Mouse (Mus musculus) ovary, postnatal 14 days (tissue): Measurements from ENCODE around the gene Susd1.

Experiments used
- DNase-seq: peaks from one replicate; pipeline ENCODE4 v3.0.0; 2022; ENCODE audit warnings: low spot score

Gene Susd1

GRCm38 (mm10) chr4:59434039-59434438 is 4.4 kb downstream of the Susd1 start:
- DNase-seq = no peak

DNA sequence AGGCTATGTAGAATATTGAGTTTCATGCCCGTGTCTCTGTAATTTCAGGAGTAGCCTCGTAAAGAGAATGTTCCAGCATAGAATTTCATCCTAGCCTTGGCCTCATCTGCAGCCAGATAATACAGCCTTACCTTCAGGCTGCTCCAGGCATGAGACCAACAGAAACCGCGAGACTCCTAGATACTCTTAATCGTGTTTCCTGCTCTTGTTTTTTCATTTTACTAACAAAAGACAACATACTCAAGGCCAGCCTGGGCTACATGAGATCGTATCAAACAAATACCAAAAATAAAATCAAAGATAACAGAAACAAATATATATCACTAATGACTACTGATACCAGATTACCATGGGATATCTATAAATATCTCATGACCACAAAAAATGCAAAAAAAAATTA is 9.3 kb downstream of the Susd1 start:
- no peak for DNase-seq

DNA sequence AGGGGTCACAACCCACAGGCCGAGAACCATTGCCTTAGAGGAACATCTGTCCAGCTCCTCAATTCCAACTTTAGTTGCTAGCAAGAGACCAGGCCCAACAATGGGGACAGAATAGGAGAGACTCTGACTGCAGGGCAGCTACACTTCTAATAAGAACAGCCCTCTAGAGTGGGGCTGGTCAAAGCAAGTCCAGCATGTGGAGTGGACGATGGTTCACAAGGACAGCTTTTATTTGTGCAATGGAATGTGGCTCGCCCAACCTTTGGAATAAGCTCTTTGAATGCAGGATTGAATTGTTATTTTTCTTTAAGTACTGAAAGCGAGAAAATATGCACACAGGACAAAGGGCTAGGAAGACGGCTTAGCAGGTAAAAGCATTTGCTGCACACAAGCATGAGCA is 12.0 kb downstream of the Susd1 start:
- no peak for DNase-seq

GRCm38 (mm10) chr4:59422808-59423207 is 15.6 kb downstream of the Susd1 start:
- DNase-seq = no peak

DNA sequence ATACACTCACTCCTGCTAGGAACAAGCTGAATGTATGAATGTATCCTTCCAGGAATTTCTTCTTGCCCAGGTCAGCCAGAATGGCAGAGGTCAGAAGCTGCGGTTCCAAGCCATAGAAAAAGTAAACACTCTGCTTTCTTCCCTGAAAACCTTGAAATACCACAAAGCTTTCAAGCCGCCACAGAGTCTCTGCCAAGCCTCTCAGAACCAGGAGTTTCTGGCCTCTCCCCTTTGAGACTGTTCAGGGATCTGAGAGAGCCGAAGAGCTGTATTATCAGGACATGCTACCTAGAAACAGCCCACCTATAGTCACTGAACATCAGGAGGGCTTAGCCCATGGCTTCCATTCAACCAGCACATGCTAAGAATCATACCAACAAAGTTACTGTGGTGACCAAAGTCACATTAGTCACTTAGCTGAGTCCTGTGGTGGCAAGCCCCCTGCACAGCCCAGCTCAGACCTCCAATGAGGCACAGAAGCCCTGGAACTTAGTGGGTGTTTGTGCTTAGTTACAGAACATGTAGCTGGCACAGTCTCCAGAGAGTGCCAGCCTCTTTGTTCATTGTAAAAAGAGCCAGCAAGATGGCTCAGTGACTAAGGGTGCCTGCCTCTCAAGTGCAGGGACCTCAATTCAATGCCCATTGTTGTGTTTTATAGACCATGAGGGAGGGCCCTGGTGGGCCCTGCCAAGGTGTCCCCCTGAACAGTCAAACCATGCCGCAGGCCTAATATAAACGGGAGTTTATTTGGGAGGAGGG is 16.2 kb downstream of the Susd1 start:
- no peak for DNase-seq

GRCm38 (mm10) chr4:59421369-59421746 is 17.1 kb downstream of the Susd1 start:
- DNase-seq = no peak

GRCm38 (mm10) chr4:59420695-59421368 is 17.6 kb downstream of the Susd1 start:
- DNase-seq = no peak

GRCm38 (mm10) chr4:59419211-59419610 is 19.2 kb downstream of the Susd1 start:
- DNase-seq = no peak

DNA sequence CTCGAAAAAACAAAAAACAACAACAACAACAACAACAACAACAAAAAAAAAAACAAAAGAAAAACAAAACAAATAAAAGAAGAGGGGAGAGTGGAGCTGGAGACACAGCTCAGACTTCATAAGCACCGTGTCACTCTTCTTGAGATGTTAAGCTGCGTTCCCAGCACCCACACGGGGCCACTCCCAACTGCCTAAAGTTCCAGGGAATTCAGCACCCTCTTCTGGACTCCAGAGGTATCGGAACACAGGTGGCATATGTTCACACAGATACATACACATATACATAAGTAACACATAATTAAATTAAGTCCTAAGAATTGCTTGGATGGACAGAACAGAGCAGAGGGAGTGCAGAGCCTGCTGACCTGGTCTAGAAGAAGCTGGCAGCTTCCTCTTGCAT is 25.0 kb downstream of the Susd1 start:
- no peak for DNase-seq

DNA sequence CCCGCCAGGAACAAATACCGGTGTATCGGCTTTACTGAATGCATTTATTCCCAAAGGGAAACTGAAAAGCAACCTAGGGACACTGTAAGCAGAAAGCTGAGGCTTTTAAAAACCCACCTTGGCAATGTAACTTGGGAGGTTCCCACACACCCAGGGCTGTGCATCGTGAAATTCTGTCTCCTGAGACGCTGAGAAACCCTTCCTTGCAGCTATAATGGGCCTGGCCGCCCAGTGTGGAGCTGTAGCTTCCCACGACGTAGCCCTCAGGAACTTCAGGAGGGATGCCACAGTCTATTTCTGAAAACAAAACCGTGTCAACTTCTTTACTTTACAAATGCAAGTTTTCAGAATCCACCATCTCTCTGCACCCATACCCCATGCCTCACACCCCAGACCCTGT is 27.3 kb downstream of the Susd1 start:
- no peak for DNase-seq

- no peak for DNase-seq
Measured at GRCm38 (mm10) chr4:59407766-59408165, 30.7 kb downstream of the Susd1 start.

DNA sequence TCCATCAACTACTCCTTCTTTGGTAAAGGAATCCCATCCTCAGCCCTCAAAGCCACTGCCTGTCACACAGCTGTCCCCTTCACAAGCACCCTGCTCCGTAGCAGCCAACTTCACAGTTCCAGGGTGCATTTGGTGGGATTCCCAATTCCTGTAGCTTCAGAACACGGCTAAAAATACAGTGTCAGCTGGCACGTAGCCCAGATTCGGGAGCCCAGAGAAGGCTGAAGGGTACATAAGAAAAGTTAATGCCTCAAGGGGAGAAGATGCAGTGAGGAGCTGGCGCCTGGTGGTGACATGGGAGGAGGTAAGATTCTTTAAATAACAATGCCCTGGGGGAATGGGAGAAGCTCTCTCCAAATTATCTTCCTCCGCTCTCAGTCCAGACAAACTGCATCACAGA is 34.1 kb downstream of the Susd1 start:
- no peak for DNase-seq

GRCm38 (mm10) chr4:59400931-59401330 is 37.5 kb downstream of the Susd1 start:
- no peak for DNase-seq

- no peak for DNase-seq
Measured at GRCm38 (mm10) chr4:59399343-59399742, 39.1 kb downstream of the Susd1 start.

- no peak for DNase-seq
Measured at GRCm38 (mm10) chr4:59395528-59395927, 42.9 kb downstream of the Susd1 start.

DNA sequence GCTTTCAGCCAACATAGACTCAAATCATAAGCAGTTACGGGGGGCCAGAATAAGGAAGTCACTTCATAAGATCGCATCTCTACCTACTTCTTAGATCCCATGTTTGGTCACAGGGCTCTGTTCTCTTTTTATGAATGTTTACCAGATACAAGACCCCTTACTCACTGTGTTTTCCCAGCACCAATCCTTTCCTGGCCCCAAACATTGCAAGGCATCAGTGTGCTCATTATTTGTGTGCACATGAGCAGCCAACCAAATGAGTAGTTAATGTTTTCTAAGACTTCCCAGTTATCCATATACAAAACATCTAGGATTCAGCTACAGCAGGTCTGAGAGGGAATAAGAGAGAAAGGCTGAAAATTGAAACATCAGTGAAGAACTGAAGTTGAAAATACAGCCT is 44.3 kb downstream of the Susd1 start:
- no peak for DNase-seq

DNA sequence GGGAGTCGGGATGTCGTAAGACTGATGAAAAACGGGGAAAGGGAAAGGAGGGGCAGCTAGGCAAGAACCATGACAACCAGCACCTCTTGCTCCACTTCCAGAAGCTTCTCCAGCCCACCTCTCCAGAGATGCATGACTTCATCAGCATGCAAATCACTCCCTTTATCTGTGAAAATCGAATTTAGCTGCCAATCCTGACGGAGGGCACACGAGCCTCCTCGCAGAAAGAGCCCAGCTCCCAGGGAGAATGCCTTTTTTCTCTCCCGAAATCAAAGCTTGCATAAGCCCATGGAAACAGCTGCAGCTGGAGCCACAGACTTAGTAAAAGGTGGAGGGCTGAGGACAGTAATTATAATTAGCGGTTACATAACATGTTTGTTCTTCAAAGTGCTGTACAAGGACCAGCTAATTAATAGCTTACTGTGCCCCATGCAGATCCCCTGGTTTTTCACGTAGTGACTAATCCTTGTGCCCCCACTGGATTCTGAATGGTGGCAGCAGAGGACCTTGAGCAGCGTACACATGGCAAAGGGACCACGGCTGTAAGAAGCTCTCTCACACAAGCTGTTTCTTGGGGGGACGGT is 49.9 kb downstream of the Susd1 start:
- DNase-seq = no peak

GRCm38 (mm10) chr4:59387387-59388210 is 50.8 kb downstream of the Susd1 start:
- no peak for DNase-seq

DNA sequence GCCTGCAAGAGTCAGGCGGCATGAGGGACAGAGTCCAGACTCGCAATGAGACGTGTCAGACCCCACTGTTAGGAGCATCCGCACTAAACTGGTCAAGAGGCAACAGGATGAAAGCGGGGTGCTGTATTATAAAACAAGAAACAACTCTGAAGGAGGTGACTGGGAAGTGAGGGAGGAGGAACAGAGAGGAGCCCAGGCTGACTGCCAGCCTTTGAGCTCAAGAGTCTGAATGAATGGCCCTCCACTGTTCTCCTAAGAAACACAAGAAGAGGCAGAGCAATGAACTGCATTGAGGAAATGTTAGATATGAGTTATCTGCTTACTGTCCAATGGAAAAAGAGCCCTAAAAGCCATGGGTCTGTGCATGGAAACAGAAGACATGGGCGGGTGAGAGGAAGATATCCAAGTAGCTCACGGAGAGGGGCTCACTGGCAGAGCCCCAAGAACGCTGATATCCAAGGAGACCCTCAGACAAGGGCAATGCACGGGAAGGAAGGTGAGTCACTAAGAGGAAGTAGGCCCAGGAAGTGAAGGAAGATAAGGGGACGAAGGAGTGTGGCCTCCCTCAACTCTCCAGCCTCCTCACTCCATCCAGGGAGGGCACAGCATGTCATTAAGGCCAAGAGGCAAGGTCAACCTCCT is 53.1 kb downstream of the Susd1 start:
- DNase-seq = no peak

DNA sequence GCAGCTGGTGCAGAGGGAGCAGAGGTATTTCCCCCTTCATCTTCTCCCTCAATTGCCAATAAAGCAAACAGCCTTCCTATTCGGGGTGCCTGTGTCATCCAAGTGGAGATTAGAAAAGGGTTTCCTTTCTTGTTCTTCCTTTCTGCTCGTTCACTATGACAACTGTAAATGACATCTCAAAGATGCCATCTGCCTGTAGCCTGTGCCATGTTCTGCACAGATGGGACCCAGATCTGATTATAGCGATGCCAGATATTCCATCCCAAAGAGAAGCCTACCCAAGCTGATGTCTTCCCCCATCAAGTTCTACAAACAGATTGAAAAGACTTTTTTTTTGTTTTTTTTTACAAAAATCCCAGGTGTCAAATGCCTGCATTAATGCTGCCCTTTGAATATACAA is 54.6 kb downstream of the Susd1 start:
- DNase-seq = no peak

- DNase-seq = no peak
Measured at GRCm38 (mm10) chr4:59382131-59382530, 56.3 kb downstream of the Susd1 start.
